Mouse (Mus musculus) heart, postnatal 0 days (tissue): ENCODE measurements at regions not wholly inside any gene's neighbourhood (a gene's known extent, or its start where the extent isn't known, plus 50 kb on each side); places are given as distances from the start of the nearest gene placed in this dataset.

Experiments
- CTCF ChIP-seq: IDR thresholded peaks from 2 replicates; pipeline ENCODE4 v1.5.1; 2016; ENCODE audit warnings: antibody characterized with exemption, control low read depth, low read depth
- EP300 ChIP-seq: IDR thresholded peaks from 2 replicates; pipeline ENCODE4 v1.6.1; 2016; ENCODE audit warnings: antibody characterized with exemption, low read depth

DNA sequence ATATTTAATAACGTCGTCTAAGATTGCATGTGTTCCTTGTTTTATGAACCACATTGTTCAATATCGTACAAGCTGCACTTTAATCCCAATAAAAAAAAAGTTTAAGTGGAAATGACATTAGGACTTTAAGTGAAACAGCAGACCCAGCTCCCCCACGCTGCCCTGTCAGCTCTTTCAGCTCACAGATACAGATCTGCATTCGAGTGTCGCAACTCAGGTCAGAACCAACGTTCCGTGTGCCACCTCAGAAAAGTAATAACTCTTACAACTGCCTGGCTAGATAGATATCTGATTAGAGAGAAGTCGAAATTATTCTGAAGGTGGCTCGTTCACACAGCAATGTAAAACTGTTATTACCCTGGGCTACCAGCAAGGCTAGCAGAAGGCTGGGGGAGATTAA, 364.0 kb upstream of the Dach1 start:
- TF ChIP-seq CTCF (no peak), EP300 (no peak)
